Mouse (Mus musculus): ENCODE measurements around the gene 9330161L09Rik.

GRCm38 (mm10) chr12:103358951-103359801, 48.4 kb downstream of the 9330161L09Rik start:
- TF ChIP-seq TAL1 (IDR thresholded peaks at IDR 0.05; ENCODE audit: low read length) (no peak), GATA1 (IDR thresholded peaks at IDR 0.05; ENCODE audit: low read length) (no peak)
